Mouse (Mus musculus): ENCODE results near the gene Lin54. TPM values are rescaled to one million over a fixed set of nuclear protein-coding genes. Genes with fewer than 3 reads are reported as not detected.

The Lin54 gene
- polyA plus RNA-seq, 1 experiment from 2014 or later = 13.6 TPM

DNA sequence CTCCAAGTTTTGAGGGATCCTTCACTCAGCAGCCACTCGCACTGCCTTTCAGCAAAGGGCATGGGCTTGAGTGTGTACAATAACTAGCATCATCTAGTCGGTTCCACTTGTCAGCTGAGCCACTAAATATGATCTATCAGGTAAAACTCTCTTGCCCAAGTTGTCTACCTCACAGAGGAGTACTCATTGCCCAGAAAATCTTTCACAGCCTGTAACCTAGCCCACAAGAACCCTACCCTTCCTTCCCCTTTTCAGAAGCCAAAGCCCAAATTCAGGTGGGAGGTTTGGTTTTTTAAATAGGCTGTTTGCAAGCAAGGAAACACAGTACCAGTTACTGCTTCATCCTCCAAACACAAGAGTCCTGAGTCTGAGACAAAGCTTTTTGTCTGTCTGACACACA lies 13.3 kb downstream of the Lin54 start:
- no peak overlapping the region for H3K4me3 ChIP-seq
- no peak overlapping the region for H3K4me2 ChIP-seq (replicated peaks)
- no peak for ATAC-seq (ENCODE audit: insufficient number of reproducible peaks, insufficient read depth, low FRiP score, low TSS enrichment)
- H3K27ac ChIP-seq = no peak overlapping the region
- H3K9ac ChIP-seq = no peak overlapping the region
- WGBS = 78% methylated on average over 2 of the region's 2 CpGs
- H3K4me1 ChIP-seq = 0 out of 2 replicates have a peak, but pooled peaks cover 4% of the 10 kb centered on the region
- H3K27me3 ChIP-seq = no peaks in the 10 kb centered on the region
- no peaks in the 10 kb centered on the region for H3K36me3 ChIP-seq
- no peaks in the 10 kb centered on the region for H3K9me3 ChIP-seq

DNA sequence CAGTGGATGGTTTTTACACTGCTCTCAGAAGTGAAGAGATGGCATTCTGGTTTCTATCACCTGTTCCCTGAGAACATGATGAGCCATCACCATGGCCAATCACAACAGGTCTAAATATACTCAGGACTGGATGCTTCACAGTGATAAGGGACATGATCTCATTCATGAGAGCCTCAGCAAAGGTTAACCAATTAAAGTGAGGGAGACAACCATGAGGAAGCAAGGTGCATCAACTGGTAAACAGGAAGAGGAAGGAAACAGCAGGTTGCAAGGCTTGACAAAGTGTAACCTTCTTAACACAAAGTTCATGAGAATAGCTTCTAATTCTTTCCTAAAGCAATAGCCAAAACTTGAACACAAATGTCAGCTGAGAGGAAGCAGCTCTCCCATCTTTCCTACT lies 16.9 kb downstream of the Lin54 start:
- Histone ChIP-seq H3K4me2 (replicated peaks) (no peak overlapping the region), H3K27me3 (no peaks in the 10 kb centered on the region), H3K36me3 (0 out of 2 replicates have a peak, but pooled peaks cover 4% of the 10 kb centered on the region), H3K9ac (no peak overlapping the region), H3K4me3 (no peak overlapping the region), H3K27ac (no peak overlapping the region), H3K4me1 (0 out of 2 replicates have a peak, but pooled peaks cover 4% of the 10 kb centered on the region), H3K9me3 (no peaks in the 10 kb centered on the region)
- ATAC-seq (ENCODE audit: insufficient number of reproducible peaks, insufficient read depth, low FRiP score, low TSS enrichment) = no peak

DNA sequence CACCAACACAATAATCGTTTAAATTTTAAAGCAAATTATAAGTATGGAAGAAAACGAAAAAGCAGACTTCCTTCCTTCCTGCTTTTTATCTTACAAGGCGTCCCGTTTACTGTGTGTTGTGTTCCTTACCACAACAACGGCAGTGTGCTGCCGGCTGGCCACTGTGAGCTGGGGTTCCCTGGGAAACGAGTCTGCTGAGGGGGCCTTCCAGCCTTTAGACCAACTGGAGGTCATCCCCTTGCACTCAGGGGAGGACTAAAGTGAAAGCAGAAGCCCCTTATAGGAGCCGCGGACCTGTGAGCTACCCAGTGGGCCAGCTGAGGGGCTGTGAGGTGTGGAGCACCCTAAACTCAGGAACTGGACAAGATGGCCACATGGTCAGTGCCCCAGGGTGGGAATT lies 22.8 kb downstream of the Lin54 start:
- Histone ChIP-seq H3K4me2 (replicated peaks) (no peak overlapping the region), H3K27me3 (no peaks in the 10 kb centered on the region), H3K9me3 (no peaks in the 10 kb centered on the region), H3K4me1 (no peaks in the 10 kb centered on the region), H3K4me3 (no peak overlapping the region), H3K36me3 (peaks cover 15% of the 10 kb centered on the region; the same call in 1 of the 2 replicates), H3K27ac (no peak overlapping the region), H3K9ac (no peak overlapping the region)
- no peak for ATAC-seq (ENCODE audit: insufficient number of reproducible peaks, insufficient read depth, low FRiP score, low TSS enrichment)
- 89% methylated on average over 9 of the region's 9 CpGs for WGBS

DNA sequence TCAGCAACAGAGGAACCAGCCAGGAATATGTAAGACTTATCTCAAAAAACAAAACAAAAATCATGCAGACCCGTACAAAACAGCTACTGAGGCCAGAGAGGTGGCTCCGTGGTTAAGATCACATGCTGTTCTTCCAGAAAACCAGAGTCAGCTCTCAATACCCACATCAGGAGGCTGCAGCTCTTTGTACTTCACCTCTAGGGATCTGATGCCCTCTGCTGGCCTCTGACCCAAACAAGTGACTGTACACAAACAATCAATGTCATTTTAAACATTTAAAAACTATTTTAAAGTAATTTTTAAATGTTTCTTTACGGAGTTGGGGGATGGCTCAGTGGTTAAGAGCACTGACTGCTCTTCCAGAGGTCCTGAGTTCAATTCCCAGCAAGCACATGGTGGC lies 24.1 kb downstream of the Lin54 start:
- Histone ChIP-seq H3K36me3 (peaks cover 20% of the 10 kb centered on the region; the same call in 1 of the 2 replicates), H3K27me3 (no peaks in the 10 kb centered on the region), H3K9ac (no peak overlapping the region), H3K4me1 (no peaks in the 10 kb centered on the region), H3K27ac (no peak overlapping the region), H3K9me3 (no peaks in the 10 kb centered on the region), H3K4me2 (replicated peaks) (no peak overlapping the region), H3K4me3 (no peak overlapping the region)
- ATAC-seq (ENCODE audit: insufficient number of reproducible peaks, insufficient read depth, low FRiP score, low TSS enrichment) = no peak
- whole genome bisulfite sequencing = 92% methylated on average over 3 of the region's 3 CpGs

DNA sequence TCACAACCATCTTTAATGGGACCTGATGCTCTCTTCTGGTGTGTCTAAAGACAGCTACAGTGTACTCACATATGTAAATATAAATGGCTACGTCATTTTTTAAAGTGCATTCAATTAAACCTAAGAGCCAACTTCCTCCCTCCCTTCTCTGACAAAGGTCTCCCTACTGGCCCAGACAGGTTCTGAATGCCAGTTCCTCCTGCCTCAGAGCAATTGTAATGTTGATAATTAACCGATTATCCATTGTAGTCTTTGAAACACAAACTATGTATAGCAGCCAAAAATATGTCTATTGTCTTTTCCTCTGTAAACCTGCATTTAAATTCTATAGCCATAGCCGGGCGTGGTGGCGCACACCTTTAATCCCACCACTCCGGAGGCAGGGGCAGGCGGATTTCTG lies 33.1 kb downstream of the Lin54 start:
- Histone ChIP-seq H3K4me1 (no peaks in the 10 kb centered on the region), H3K4me2 (replicated peaks) (no peak overlapping the region), H3K9ac (no peak overlapping the region), H3K27ac (no peak overlapping the region), H3K27me3 (no peaks in the 10 kb centered on the region), H3K4me3 (no peak overlapping the region), H3K9me3 (no peaks in the 10 kb centered on the region), H3K36me3 (peaks cover 8% of the 10 kb centered on the region; the same call in 1 of the 2 replicates)
- no peak for ATAC-seq (ENCODE audit: insufficient number of reproducible peaks, insufficient read depth, low FRiP score, low TSS enrichment)
- 94% methylated on average over 7 of the region's 7 CpGs for WGBS

DNA sequence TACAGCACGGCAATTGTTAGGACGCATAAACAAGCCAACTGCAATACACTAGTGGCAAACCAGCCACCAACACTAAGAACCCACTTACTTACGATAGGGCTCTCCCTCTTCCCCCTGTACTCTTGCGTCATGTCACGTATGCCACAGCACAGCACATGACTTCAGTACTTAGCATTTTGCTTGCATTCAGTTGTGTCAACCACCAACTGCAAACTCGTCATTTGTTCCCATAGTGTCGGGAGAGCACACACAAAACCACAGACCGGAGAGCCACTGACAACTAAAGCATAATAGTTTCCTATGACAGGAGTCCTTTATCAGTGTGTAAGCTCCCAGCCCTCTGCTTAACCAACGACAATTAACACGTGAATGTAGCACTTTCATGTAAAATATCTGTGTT lies 33.8 kb downstream of the Lin54 start:
- ATAC-seq (ENCODE audit: insufficient number of reproducible peaks, insufficient read depth, low FRiP score, low TSS enrichment) = no peak
- Histone ChIP-seq H3K9ac (no peak overlapping the region), H3K27me3 (no peaks in the 10 kb centered on the region), H3K4me2 (replicated peaks) (no peak overlapping the region), H3K36me3 (peaks cover 7% of the 10 kb centered on the region), H3K9me3 (no peaks in the 10 kb centered on the region), H3K4me3 (no peak overlapping the region), H3K27ac (no peak overlapping the region), H3K4me1 (no peaks in the 10 kb centered on the region)
- WGBS = 90% methylated on average over 10 of the region's 10 CpGs

DNA sequence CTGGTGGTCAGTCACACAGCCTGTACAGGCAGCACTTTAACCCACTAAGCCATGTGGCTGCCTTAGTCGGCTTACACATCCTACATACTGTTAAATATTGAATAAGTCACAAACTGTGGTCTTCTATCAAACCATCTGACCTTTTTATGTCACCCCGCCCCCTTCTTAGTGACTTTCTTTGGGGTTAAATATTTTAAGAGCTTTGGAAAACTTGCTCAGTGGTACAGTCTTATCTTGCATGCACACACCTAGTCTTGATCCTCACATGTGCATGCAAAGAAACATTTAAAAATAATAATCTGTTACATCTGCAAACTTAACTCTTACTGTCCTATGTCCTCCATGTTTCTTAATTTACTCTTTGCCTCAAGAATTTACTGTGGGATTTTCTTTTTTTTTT lies 38.1 kb downstream of the Lin54 start:
- 84% methylated on average over 2 of the region's 2 CpGs for WGBS
- Histone ChIP-seq H3K9me3 (no peaks in the 10 kb centered on the region), H3K27ac (no peak overlapping the region), H3K4me2 (replicated peaks) (no peak overlapping the region), H3K4me3 (no peak overlapping the region), H3K4me1 (no peaks in the 10 kb centered on the region), H3K9ac (no peak overlapping the region), H3K36me3 (peaks cover 33% of the 10 kb centered on the region), H3K27me3 (no peaks in the 10 kb centered on the region)
- no peak for ATAC-seq (ENCODE audit: insufficient number of reproducible peaks, insufficient read depth, low FRiP score, low TSS enrichment)

DNA sequence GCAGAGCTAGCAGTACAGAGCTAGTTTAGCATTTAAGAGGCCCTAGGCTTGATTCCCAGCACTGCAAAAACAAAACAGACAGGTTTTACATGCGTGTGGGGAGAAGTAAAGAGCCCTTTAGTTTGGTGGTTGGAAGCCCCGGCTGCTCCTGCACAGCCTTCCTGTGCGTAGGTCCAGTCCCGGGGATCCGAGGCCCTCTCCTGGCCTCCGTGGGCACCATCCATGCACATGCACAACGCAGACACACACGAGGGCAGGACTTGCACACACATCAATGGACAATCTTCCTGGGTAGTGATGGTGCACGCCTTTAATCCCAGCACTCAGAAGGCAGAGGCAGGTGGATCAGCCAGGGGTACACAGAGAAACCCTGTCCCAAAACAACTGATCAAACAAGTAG lies 38.9 kb downstream of the Lin54 start:
- ATAC-seq (ENCODE audit: insufficient number of reproducible peaks, insufficient read depth, low FRiP score, low TSS enrichment) = no peak
- peaks cover 35% of the 10 kb centered on the region for H3K36me3 ChIP-seq
- H3K4me2 ChIP-seq (replicated peaks) = no peak overlapping the region

DNA sequence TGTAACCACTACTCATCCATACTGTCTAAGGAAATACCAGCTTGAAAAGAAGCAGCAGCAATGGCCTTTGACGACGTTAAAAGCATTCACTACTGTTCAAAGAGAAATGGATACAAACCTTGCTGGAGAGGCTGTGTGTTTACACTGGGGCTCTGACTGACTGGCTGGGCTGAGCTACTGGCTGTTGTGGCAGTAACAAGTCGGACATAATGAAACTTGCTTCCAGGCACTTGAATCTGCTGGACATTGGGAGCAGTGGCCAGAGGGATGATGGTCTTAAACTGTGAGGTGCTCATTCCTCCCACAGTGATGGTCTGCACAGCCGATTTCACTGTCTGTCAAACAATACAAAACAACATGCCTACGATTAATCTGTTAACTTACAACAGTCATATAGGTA lies 41.0 kb downstream of the Lin54 start:
- Histone ChIP-seq H3K36me3 (peaks cover 40% of the 10 kb centered on the region), H3K9ac (no peak overlapping the region), H3K9me3 (no peaks in the 10 kb centered on the region), H3K4me2 (replicated peaks) (no peak overlapping the region), H3K4me3 (no peak overlapping the region), H3K27ac (no peak overlapping the region), H3K4me1 (no peaks in the 10 kb centered on the region), H3K27me3 (no peaks in the 10 kb centered on the region)
- no peak for ATAC-seq (ENCODE audit: insufficient number of reproducible peaks, insufficient read depth, low FRiP score, low TSS enrichment)
- 94% methylated on average over 5 of the region's 5 CpGs for WGBS

More for the DNA sequence above, 38.9 kb downstream of the Lin54 start:
- H3K4me1 ChIP-seq = no peaks in the 10 kb centered on the region
- no peak overlapping the region for H3K9ac ChIP-seq
- WGBS = 95% methylated on average over 9 of the region's 9 CpGs
- no peak overlapping the region for H3K4me3 ChIP-seq
- H3K9me3 ChIP-seq = no peaks in the 10 kb centered on the region
- H3K27ac ChIP-seq = no peak overlapping the region
- no peaks in the 10 kb centered on the region for H3K27me3 ChIP-seq

DNA sequence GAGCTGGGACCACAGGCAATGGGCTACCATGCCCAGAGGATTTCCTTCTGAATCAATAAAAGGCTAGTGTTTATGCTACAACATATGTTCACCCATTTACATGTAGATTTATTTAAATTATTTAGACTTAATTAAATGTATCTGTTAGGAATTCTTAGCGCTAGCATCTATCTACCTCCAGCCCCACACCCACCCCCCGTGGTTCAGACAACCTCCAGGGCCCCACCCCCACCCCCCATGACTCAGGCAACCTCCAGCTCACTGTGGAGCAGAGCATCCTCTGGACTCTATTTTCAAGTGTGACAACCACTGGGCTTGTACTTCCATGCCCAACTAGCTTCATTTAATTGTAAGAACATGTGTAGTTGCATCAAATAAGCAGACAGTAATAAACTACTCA lies 48.6 kb downstream of the Lin54 start:
- Histone ChIP-seq H3K36me3 (peaks cover 54% of the 10 kb centered on the region), H3K9me3 (no peaks in the 10 kb centered on the region), H3K4me1 (no peaks in the 10 kb centered on the region), H3K27me3 (no peaks in the 10 kb centered on the region), H3K4me3 (no peak overlapping the region), H3K9ac (no peak overlapping the region), H3K27ac (no peak overlapping the region), H3K4me2 (replicated peaks) (no peak overlapping the region)
- ATAC-seq (ENCODE audit: insufficient number of reproducible peaks, insufficient read depth, low FRiP score, low TSS enrichment) = no peak
- 88% methylated on average over 2 of the region's 2 CpGs for WGBS

DNA sequence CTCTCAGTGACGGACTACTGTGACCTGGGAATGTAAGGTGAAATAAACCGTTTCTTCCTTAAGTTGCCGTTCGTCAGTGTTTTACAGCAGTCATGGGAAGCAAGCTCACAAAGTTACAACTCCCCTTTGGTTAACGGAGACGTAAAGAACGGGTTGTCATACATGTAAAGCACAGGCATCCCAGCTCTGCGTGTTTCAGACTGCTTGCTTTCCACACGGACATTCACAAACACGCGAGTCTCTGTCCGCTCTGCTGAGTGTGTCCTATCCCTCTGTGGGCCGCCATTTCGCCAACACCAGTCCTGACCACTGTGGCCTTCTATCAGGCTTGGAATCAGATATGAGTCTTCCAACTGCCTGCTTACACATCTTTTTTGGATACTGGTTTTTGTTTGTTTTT lies 61.6 kb downstream of the Lin54 start:
- peaks cover 12% of the 10 kb centered on the region; the same call in 1 of the 2 replicates for H3K36me3 ChIP-seq
- H3K27ac ChIP-seq = no peak overlapping the region
- ATAC-seq (ENCODE audit: insufficient number of reproducible peaks, insufficient read depth, low FRiP score, low TSS enrichment) = no peak
- no peaks in the 10 kb centered on the region for H3K4me1 ChIP-seq
- no peak overlapping the region for H3K4me2 ChIP-seq (replicated peaks)
- H3K9me3 ChIP-seq = no peaks in the 10 kb centered on the region
- no peak overlapping the region for H3K4me3 ChIP-seq
- H3K27me3 ChIP-seq = no peaks in the 10 kb centered on the region
- 92% methylated on average over 14 of the region's 14 CpGs for WGBS
- H3K9ac ChIP-seq = no peak overlapping the region

DNA sequence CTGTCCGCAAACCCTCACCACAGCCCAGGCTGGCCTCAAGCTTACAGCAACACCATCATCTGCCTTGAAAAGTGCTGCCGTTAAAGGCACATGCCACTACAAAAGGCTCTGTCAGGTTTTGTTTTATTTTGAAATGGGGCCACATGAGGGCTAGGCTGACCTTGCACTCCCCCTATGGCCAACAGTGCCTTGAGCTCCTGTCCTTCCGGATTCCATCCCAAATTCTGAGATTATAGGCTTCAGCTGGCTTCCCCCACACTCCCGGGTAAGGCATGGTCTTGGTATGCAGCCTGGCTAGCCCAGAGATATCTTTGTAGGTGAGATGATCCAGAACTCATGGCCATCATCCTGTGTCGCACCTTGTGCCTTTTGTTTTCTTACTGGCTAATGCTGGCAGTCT lies 62.5 kb downstream of the Lin54 start:
- H3K27me3 ChIP-seq = no peaks in the 10 kb centered on the region
- H3K27ac ChIP-seq = no peak overlapping the region
- H3K9me3 ChIP-seq = no peaks in the 10 kb centered on the region
- H3K9ac ChIP-seq = no peak overlapping the region
- WGBS = 90% methylated on average over 5 of the region's 5 CpGs
- peaks cover 12% of the 10 kb centered on the region; the same call in 1 of the 2 replicates for H3K36me3 ChIP-seq
- no peak overlapping the region for H3K4me3 ChIP-seq
- no peaks in the 10 kb centered on the region for H3K4me1 ChIP-seq
- no peak overlapping the region for H3K4me2 ChIP-seq (replicated peaks)
- no peak for ATAC-seq (ENCODE audit: insufficient number of reproducible peaks, insufficient read depth, low FRiP score, low TSS enrichment)

DNA sequence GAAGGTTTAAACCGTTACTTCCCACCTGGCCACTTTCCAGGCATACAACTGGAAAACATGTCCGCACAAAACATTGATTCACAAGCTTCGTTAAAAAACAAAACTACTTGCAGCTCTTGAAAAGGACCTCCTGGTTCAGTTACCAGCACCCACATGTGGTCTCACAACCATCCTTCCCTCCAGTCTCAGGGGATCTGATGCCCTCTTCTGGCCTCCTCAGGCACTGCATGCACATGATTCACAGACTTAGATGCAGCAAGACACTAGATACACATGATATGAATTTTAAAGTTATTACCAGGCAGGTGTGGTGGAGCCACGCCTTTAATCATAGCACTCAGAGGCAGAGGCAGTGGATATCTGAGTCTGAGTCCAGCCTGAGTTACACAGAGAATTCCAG lies 63.4 kb downstream of the Lin54 start:
- Histone ChIP-seq H3K9ac (no peak overlapping the region), H3K4me2 (replicated peaks) (no peak overlapping the region), H3K27ac (no peak overlapping the region), H3K36me3 (peaks cover 12% of the 10 kb centered on the region; the same call in 1 of the 2 replicates), H3K4me1 (no peaks in the 10 kb centered on the region), H3K27me3 (no peaks in the 10 kb centered on the region), H3K4me3 (no peak overlapping the region), H3K9me3 (no peaks in the 10 kb centered on the region)
- ATAC-seq (ENCODE audit: insufficient number of reproducible peaks, insufficient read depth, low FRiP score, low TSS enrichment) = no peak
- 95% methylated on average over 4 of the region's 4 CpGs for WGBS
